Mouse (Mus musculus) stomach, embryonic 14.5 days (tissue): ENCODE measurements around the gene Wdr1. TPM values are rescaled to one million over a fixed set of nuclear protein-coding genes. Genes with fewer than 3 reads are reported as not detected.

Source experiments
- ATAC-seq: fragments of 200-750 bp; cut with Nextera tagmentation; 2 replicates; pipeline ENCODE4 v1.8.0; 2017; ENCODE audit warnings: low read depth, moderate TSS enrichment; ENCODE audit not compliant: insufficient number of reproducible peaks, insufficient read depth, low FRiP score
- H3K27ac ChIP-seq: fragments of 300-500 bp; sonication (generic); 2 replicates; pipeline ENCODE4 v1.5.1; 2014; ENCODE audit warnings: mild to moderate bottlenecking, low read length, moderate library complexity, mixed read lengths
- H3K27me3 ChIP-seq: fragments of 300-500 bp; sonication (generic); 2 replicates; pipeline ENCODE4 v1.6.1; 2014; ENCODE audit warnings: low read length, control low read depth, mixed read lengths; ENCODE audit not compliant: control insufficient read depth, insufficient read depth
- H3K36me3 ChIP-seq: fragments of 300-500 bp; sonication (generic); 2 replicates; pipeline ENCODE4 v1.6.1; 2014; ENCODE audit warnings: mild to moderate bottlenecking, control low read depth, low read length, moderate library complexity, mixed read lengths; ENCODE audit not compliant: control insufficient read depth, insufficient read depth
- H3K4me1 ChIP-seq: fragments of 300-500 bp; sonication (generic); 2 replicates; pipeline ENCODE4 v1.6.1; 2014; ENCODE audit warnings: low read length, control low read depth, mixed read lengths; ENCODE audit not compliant: control insufficient read depth, insufficient read depth
- H3K4me2 ChIP-seq: fragments of 300-500 bp; sonication (generic); replicated peaks from 2 replicates; pipeline ENCODE4 v1.6.1; 2014; ENCODE audit warnings: low read depth, low read length, control low read depth
- H3K4me3 ChIP-seq: fragments of 300-500 bp; sonication (generic); 2 replicates; pipeline ENCODE4 v1.5.1; 2014; ENCODE audit warnings: low read depth, low read length, control low read depth
- H3K9ac ChIP-seq: fragments of 300-500 bp; sonication (generic); replicated peaks from 2 replicates; pipeline ENCODE4 v1.6.1; 2014; ENCODE audit warnings: low read depth, mild to moderate bottlenecking, control low read depth, low read length, moderate library complexity, mixed read lengths
- H3K9me3 ChIP-seq: fragments of 300-500 bp; sonication (generic); 2 replicates; pipeline ENCODE4 v1.6.1; 2016; ENCODE audit warnings: low read depth, low read length, control low read depth; ENCODE audit not compliant: control insufficient read depth
- WGBS: fragments of 180-500 bp; shearing (Covaris S2); extraction: QIAGEN DNeasy Blood & Tissue Kit; methylation state at CpG from one replicate; pipeline ENCODE4 v1.1.7; 2014; 5-methylcytosine and 5-hydroxymethylcytosine counted together
- polyA plus RNA-seq: library from polyadenylated mRNA; unstranded; fragments of >200 nt; fragmentation: Nextera tagmentation; extraction: Ambion mirVana; gene quantifications from 2 replicates; pipeline ENCODE4 v1.2.1, GENCODE M21; 2014

The Wdr1 gene
- polyA plus RNA-seq, 1 experiment from 2014 or later = 252 TPM

DNA sequence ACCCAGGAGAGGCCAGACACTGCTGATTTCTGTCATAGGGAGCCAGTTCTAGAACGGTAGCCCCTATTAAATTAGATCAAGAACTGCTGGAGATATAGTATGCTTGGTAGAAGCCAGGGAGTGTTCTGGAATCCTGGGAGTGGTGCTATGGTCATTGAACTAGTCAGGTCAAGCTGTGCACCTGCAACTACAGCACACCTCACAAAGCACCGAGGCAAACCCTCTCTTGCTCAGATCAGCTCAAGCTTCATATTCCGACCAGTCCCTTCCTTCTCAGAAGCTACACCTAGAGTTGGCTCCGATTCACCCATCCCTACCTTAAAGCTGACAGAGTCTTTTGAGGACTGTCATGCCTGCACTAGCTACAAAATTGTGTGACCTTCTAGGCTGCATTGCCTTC, 9.5 kb downstream of the Wdr1 start:
- Histone ChIP-seq H3K36me3 (peaks cover 56% of the 10 kb centered on the region), H3K27ac (no peak overlapping the region), H3K4me2 (no peak overlapping the region), H3K9ac (no peak overlapping the region), H3K4me3 (no peak overlapping the region), H3K4me1 (peaks cover 27% of the 10 kb centered on the region), H3K9me3 (no peaks in the 10 kb centered on the region), H3K27me3 (no peaks in the 10 kb centered on the region)
- ATAC-seq = no peak
- WGBS = 93% methylated on average over 4 of the region's 4 CpGs

DNA sequence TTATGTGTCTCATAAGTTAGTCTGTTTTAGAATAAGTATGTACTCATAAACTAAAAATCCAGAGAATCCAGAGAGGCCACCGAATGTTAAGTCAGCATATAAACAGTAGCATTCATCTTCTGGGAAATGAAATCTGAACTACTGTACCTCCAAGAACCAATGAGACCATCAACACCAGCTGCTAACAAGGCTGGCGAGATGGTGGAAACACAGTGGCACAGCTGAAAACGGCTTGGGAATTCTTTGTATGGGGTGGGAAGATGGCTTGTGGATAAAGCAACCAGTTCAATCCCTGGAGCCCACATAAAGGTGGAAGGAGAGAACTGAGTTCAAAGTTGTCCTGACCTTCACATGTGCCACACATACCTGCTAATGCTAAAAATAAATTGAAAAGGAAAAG, 10.4 kb downstream of the Wdr1 start:
- Histone ChIP-seq H3K4me3 (no peak overlapping the region), H3K27me3 (no peaks in the 10 kb centered on the region), H3K36me3 (peaks cover 56% of the 10 kb centered on the region), H3K9me3 (no peaks in the 10 kb centered on the region), H3K4me2 (no peak overlapping the region), H3K27ac (no peak overlapping the region), H3K4me1 (peaks cover 27% of the 10 kb centered on the region), H3K9ac (no peak overlapping the region)
- 56% methylated on average over 3 of the region's 3 CpGs for WGBS
- ATAC-seq = no peak

DNA sequence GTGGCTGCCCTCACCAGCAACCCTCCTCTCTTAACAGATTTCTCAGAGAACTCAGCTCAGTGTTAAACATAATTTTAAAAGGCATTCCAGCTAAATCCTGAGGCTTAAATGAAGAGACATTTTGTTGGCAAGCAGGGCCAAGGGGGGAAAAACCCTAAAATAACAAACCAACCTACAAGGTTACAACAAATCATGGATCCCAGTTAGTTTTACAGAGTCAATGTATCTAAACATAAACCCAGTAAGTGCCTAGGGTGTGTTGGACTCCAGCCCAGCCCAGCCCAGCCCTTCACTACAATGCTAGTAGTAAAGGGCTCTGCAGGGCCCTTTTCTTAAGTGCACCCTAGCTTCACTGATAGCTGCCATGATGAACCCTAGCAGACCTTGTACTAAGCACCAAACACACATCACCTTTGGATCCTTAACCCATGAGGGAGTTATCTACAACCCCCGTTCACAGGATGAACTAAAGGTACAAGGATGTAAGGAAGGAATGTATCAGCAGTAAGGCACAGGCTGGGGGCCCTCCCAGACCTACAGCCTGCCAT, 12.7 kb downstream of the Wdr1 start:
- WGBS = 86% methylated on average over 1 of the region's 1 CpGs
- no peak overlapping the region for H3K9ac ChIP-seq
- ATAC-seq = no peak

DNA sequence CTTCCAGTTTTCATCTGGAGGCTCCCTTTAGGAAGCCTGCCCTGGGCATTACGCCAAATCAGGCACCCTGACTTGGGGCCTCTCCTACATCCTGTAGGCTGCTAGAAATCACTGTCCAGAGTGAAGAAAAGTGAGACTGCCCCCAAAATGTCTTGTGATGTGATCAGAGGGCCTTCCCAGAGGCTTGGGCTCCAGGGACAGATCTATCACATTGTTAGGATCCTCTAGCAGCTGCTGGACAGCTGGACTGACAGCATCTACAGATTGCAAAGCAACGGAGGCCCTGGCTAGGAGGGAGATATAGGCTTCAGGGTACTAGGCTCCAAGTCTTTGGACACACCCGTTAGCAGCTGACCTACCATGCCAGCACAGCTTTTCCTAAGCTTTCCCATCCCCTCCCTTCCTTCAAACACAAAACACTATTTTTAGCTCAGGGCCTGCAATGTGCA, 13.5 kb downstream of the Wdr1 start:
- H3K4me1 ChIP-seq = peaks cover 27% of the 10 kb centered on the region
- H3K4me2 ChIP-seq = peak overlapping the region; percentile 18; the same call in 1 of the 2 replicates
- H3K27me3 ChIP-seq = no peaks in the 10 kb centered on the region
- no peak overlapping the region for H3K4me3 ChIP-seq
- H3K36me3 ChIP-seq = peaks cover 64% of the 10 kb centered on the region
- no peaks in the 10 kb centered on the region for H3K9me3 ChIP-seq
- no peak overlapping the region for H3K9ac ChIP-seq
- H3K27ac ChIP-seq = peak overlapping the region; percentile 84
- ATAC-seq = peak; percentile 70; the same call in 1 of the 2 replicates
- 59% methylated on average over 3 of the region's 3 CpGs for WGBS

More for the DNA sequence above, 12.7 kb downstream of the Wdr1 start:
- H3K9me3 ChIP-seq = no peaks in the 10 kb centered on the region
- H3K4me3 ChIP-seq = no peak overlapping the region
- H3K27ac ChIP-seq = peak overlapping the region; percentile 84
- H3K4me2 ChIP-seq = no peak overlapping the region
- H3K27me3 ChIP-seq = no peaks in the 10 kb centered on the region
- peaks cover 61% of the 10 kb centered on the region for H3K36me3 ChIP-seq
- H3K4me1 ChIP-seq = peaks cover 27% of the 10 kb centered on the region

DNA sequence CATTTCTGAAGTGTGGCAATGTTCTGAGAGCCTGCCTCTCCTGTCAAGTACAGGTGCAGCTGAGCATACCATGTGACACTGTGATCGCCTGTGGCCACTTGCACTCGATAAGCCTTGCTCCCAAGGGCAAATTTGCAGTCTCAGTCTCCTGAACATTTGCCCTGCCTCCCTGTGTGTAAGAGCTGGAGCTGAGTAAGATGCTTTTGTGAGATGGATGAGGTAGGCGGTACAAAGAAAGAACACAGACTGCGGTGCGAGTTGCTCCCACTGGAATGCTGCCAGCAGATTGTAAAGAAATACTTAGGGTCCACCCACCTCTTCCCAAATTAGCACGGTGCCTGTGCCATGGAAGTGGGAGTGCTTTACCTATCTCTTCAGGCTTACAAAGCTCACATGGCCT, 15.6 kb downstream of the Wdr1 start:
- Histone ChIP-seq H3K27ac (no peak overlapping the region), H3K4me1 (peaks cover 25% of the 10 kb centered on the region), H3K9ac (no peak overlapping the region), H3K9me3 (no peaks in the 10 kb centered on the region), H3K4me2 (no peak overlapping the region), H3K36me3 (peaks cover 84% of the 10 kb centered on the region), H3K4me3 (no peak overlapping the region), H3K27me3 (no peaks in the 10 kb centered on the region)
- 53% methylated on average over 6 of the region's 6 CpGs for WGBS
- ATAC-seq = no peak

DNA sequence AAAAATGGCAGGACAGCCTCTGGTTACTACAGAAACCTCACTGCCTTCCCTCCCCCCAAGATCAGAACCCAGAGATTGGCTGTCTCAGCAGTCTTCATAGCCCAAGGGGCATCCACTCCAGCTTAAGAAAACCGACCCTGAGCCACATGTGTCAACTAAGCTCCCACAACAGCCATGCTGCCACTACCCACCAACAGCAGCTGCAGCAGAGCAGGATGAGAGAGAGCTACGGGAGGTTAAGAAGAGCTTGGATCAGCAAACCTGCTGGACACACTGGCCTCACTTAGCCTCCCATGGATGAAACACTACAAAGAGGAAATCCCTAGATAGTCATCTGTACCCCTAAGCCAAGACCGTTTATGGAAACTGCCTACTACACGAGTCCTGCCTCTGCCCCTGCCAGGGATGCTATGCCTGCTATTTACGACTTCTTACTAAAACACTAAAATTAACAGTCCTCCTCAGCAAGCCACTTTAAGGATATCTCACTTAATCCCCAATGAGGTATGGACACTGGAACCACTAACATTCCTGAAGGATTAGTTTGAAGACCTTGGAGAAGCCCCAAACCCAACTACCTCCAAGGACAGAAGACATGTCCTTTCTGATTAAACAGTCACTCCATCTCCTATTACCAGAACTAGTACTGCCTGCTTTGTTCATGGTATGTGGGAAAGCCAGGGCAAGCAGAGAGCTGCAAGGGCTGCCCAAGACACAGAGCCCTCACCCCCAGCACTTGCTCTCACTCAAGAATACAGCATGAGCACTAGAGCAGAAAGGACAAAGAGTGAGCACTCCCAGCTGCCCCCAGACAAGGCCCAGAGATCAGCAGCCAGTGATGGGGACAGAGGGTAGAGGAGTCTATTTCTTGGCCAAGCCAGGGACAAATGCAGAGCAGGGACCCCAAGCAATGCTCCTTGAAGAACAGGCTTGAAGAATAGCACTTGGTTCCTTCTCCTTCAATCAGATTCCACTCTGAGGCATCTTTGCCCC, 18.3 kb downstream of the Wdr1 start:
- Histone ChIP-seq H3K4me1 (peaks cover 10% of the 10 kb centered on the region), H3K9ac (no peak overlapping the region), H3K27ac (no peak overlapping the region), H3K9me3 (no peaks in the 10 kb centered on the region), H3K36me3 (peaks cover 93% of the 10 kb centered on the region), H3K4me2 (no peak overlapping the region), H3K4me3 (no peak overlapping the region), H3K27me3 (no peaks in the 10 kb centered on the region)
- 81% methylated on average over 5 of the region's 5 CpGs for WGBS
- ATAC-seq = no peak

DNA sequence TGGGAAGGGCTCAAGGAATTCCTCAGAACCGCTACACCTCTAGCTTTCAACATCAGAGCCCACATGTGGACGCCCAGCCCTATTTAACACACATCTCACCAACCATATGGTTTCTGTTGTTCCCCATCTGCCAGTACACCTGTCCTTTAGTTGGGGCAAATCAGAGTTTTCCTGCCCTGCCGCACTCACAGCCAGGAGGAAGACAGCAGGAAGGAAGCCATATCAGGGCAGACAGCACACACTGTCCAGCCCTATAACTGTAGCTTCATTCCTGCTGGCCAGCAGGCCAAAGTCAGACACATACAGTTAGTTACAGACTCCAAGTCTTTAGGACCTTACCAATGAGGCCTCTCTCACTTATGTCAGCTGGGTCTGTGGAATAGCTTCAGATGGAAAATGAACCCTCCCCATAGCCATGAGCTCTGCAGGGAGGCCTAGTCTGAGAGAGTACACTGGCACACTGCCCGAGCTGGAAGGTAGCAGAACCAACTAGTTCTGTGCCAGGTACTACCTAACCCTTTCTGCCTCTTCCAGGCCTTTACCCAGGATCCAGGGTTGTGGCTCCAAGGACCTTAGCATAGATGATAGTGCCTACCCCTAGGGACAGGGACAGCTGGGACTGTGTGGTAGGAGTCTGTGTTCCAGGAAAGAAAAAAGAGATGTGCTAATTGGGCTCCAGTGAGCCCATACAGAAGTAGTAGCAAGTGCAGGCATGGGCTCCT, 19.4 kb downstream of the Wdr1 start:
- WGBS = 91% methylated on average over 4 of the region's 4 CpGs
- peaks cover 96% of the 10 kb centered on the region for H3K36me3 ChIP-seq

DNA sequence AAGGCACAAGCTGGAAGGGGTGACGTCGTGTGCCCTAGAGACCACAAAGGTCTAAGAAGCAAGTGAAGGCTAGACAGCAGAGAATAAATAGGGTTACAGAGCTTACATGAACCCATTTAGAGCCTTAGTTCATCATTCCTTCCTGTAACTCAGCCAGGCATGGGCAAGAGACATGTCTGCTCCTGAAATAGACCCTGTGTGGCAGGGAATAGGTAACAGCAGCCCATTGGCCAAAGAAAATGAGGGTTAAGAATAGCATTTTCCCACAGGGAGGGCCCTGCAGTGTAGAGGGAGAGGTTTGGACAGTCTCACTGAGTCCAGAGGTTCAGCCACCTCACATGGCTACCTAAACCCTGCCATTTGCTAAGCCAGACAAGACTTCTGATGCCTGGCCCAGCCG, 21.3 kb downstream of the Wdr1 start:
- H3K4me2 ChIP-seq = no peak overlapping the region
- no peaks in the 10 kb centered on the region for H3K4me1 ChIP-seq
- no peak overlapping the region for H3K27ac ChIP-seq
- peaks cover 96% of the 10 kb centered on the region for H3K36me3 ChIP-seq
- no peaks in the 10 kb centered on the region for H3K9me3 ChIP-seq
- no peak overlapping the region for H3K9ac ChIP-seq
- no peaks in the 10 kb centered on the region for H3K27me3 ChIP-seq
- WGBS = 94% methylated on average over 3 of the region's 3 CpGs
- H3K4me3 ChIP-seq = no peak overlapping the region
- ATAC-seq = no peak

More for the DNA sequence above, 19.4 kb downstream of the Wdr1 start:
- Histone ChIP-seq H3K27me3 (no peaks in the 10 kb centered on the region), H3K4me3 (no peak overlapping the region), H3K27ac (no peak overlapping the region), H3K4me1 (no peaks in the 10 kb centered on the region), H3K4me2 (no peak overlapping the region), H3K9me3 (no peaks in the 10 kb centered on the region), H3K9ac (no peak overlapping the region)
- no peak for ATAC-seq
